Mouse (Mus musculus) liver, postnatal 0 days (tissue): Measurements from ENCODE around the gene Map1b. TPM values are rescaled to one million over a fixed set of nuclear protein-coding genes. Genes with fewer than 3 reads are reported as not detected.

Source experiments
- ATAC-seq: fragments of 200-750 bp; cut with Nextera tagmentation; 2 replicates; pipeline ENCODE4 v1.8.0; 2017; ENCODE audit warnings: mild to moderate bottlenecking, moderate library complexity
- DNase-seq: peaks from one replicate; pipeline ENCODE4 v3.0.0-alpha.2; 2016
- H3K27ac ChIP-seq: fragments of 300-500 bp; sonication (generic); 2 replicates; pipeline ENCODE4 v1.5.1; 2014; ENCODE audit warnings: antibody characterized with exemption, moderate library complexity, mild to moderate bottlenecking, low read depth
- H3K27me3 ChIP-seq: fragments of 300-500 bp; sonication (generic); 2 replicates; pipeline ENCODE4 v1.6.1; 2014; ENCODE audit warnings: low read length, control low read depth, mixed read lengths; ENCODE audit not compliant: insufficient read depth
- H3K36me3 ChIP-seq: fragments of 300-500 bp; sonication (generic); replicated peaks from 2 replicates; pipeline ENCODE4 v1.6.1; 2014; ENCODE audit warnings: mild to moderate bottlenecking, control low read depth, low read length, moderate library complexity, mixed read lengths; ENCODE audit not compliant: insufficient read depth
- H3K4me1 ChIP-seq: fragments of 300-500 bp; sonication (generic); 2 replicates; pipeline ENCODE4 v1.6.1; 2014; ENCODE audit warnings: antibody characterized with exemption, mild to moderate bottlenecking, control low read depth; ENCODE audit not compliant: insufficient read depth
- H3K4me2 ChIP-seq: fragments of 300-500 bp; sonication (generic); 2 replicates; pipeline ENCODE4 v1.6.1; 2014; ENCODE audit warnings: low read depth, mild to moderate bottlenecking, low read length, moderate library complexity, mixed read lengths
- H3K4me3 ChIP-seq: fragments of 300-500 bp; sonication (generic); 2 replicates; pipeline ENCODE4 v1.5.1; 2014; ENCODE audit warnings: low read depth, low read length
- H3K9ac ChIP-seq: fragments of 300-500 bp; sonication (generic); replicated peaks from 2 replicates; pipeline ENCODE4 v1.6.1; 2014; ENCODE audit warnings: mild to moderate bottlenecking, moderate library complexity
- H3K9me3 ChIP-seq: fragments of 300-500 bp; sonication (generic); 2 replicates; pipeline ENCODE4 v1.6.1; 2016; ENCODE audit warnings: mild to moderate bottlenecking, control low read depth, low read length, mixed read lengths
- CTCF ChIP-seq: sonication (generic); IDR thresholded peaks from 2 replicates; pipeline ENCODE4 v1.5.1; 2016; ENCODE audit warnings: antibody characterized with exemption, low read depth
- EP300 ChIP-seq: IDR thresholded peaks from 2 replicates; pipeline ENCODE4 v1.6.1; 2016; ENCODE audit warnings: antibody characterized with exemption, low read depth, mild to moderate bottlenecking
- WGBS: fragments of 180-500 bp; shearing (Covaris S2); extraction: QIAGEN DNeasy Blood & Tissue Kit; methylation state at CpG from one replicate; pipeline ENCODE4 v1.1.7; 2014; ENCODE audit not compliant: insufficient replicate concordance; 5-methylcytosine and 5-hydroxymethylcytosine counted together
- polyA plus RNA-seq: library from polyadenylated mRNA; unstranded; fragments of >200 nt; fragmentation: Nextera tagmentation; extraction: Ambion mirVana; gene quantifications from 2 replicates; pipeline ENCODE4 v1.2.1, GENCODE M21; 2015

Map1b gene
- polyA plus RNA-seq, 1 experiment from 2014 or later, result 1.2 TPM

DNA sequence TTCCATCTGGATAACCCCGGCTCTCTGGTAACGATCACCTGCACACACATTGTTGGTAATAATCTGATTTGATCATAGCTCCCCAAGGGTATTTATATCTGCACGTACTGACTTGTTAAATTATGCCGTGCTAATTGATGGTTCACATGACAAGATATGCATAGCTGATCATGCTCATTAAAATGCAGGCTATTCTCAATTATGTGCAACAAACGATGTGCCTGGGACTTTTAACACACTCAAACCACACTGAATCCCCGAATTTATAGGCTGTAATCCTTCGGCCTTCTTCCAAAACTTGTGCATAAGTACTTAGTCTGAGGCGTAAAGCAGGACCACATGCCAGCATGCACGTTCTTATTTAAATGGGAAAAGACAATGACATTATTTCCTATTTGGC is 16.6 kb downstream of the Map1b start:
- no peak overlapping the region for H3K9ac ChIP-seq
- DNase-seq, result no peak
- no peak for TF ChIP-seq CTCF
- no peak for TF ChIP-seq EP300
- H3K36me3 ChIP-seq, result no peaks in the 10 kb centered on the region
- 85% methylated on average over 9 of the region's 9 CpGs for WGBS
- H3K9me3 ChIP-seq, result no peaks in the 10 kb centered on the region
- ATAC-seq, result no peak
- H3K27me3 ChIP-seq, result no peaks in the 10 kb centered on the region
- H3K4me2 ChIP-seq, result no peak overlapping the region
- H3K4me1 ChIP-seq, result no peaks in the 10 kb centered on the region
- no peak overlapping the region for H3K27ac ChIP-seq
- H3K4me3 ChIP-seq, result no peak overlapping the region

DNA sequence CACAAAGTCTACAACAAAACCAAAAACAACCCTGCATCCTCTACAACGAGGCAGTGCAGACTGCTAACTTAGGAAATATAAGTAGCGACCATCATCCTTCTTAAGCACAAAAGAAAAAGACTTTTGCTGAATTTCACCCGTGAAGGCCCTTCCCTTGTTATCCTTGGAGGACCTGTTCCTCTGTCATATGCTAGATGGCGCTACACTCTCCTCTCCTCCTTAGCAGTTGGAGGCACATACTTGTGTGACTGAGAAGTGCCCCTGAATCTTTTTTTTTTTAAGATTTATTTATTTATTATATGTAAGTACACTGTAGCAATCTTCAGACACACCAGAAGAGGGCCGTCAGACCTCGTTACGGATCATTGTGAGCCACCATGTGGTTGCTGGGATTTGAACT is 20.2 kb downstream of the Map1b start:
- Histone ChIP-seq H3K4me2 (no peak overlapping the region), H3K36me3 (no peaks in the 10 kb centered on the region), H3K9me3 (no peaks in the 10 kb centered on the region), H3K27ac (no peak overlapping the region), H3K4me1 (no peaks in the 10 kb centered on the region), H3K27me3 (no peaks in the 10 kb centered on the region), H3K4me3 (no peak overlapping the region), H3K9ac (no peak overlapping the region)
- no peak for TF ChIP-seq EP300
- peak; percentile 47 for TF ChIP-seq CTCF
- 77% methylated on average over 7 of the region's 7 CpGs for WGBS
- ATAC-seq (no peak), DNase-seq (no peak)

DNA sequence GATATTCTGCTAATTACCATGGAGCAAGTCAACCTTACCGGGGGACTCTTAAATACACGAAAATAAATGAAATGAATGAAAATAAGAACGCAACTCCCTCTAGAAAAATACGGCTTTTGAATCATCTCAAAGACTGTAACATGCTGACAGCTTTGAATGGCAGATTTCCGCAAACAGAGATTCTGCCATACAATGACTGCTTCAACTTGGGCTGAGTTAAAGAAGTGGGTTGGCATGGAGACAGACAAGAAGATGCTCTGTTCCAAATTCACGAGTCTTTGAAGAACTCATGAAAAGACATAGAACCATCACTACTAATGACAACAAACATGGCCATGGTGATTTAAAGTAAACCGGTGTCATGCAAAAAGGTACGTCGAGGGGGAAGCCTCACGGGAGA is 21.9 kb downstream of the Map1b start:
- ATAC-seq (no peak), DNase-seq (no peak)
- Histone ChIP-seq H3K9ac (no peak overlapping the region), H3K36me3 (no peaks in the 10 kb centered on the region), H3K9me3 (no peaks in the 10 kb centered on the region), H3K4me2 (no peak overlapping the region), H3K4me3 (no peak overlapping the region), H3K27ac (no peak overlapping the region), H3K4me1 (no peaks in the 10 kb centered on the region), H3K27me3 (no peaks in the 10 kb centered on the region)
- WGBS, result 83% methylated on average over 10 of the region's 10 CpGs
- TF ChIP-seq EP300 (no peak), CTCF (no peak)

DNA sequence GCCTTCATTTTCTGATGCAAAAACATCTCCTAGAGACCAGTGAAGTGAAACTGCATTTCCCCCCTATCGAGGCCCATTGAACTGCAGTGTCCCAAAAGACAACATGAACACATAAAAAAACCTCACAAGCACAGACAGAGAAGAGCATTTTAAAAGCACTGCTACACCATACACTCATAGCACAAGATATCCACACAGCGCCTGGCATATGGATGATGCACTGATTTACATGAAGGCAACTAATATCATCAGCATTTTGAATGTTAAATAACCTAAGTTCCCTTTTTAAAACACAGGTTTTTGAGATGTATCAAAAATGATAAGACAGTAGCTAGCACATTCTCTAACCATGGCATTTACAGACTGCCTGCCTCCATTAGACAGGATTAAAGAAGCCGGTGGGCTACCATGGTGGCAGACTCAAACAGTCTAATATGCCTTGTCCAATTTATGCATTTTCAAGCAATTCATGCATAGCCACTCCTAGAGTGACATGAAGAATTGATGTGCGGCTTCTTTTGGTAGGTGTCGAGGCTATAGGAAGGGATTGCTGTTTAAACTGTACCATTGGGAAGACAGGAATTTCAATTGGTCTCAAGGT is 22.9 kb downstream of the Map1b start:
- no peak for TF ChIP-seq EP300
- TF ChIP-seq CTCF, result no peak
- no peak for DNase-seq
- Histone ChIP-seq H3K9ac (no peak overlapping the region), H3K4me2 (no peak overlapping the region), H3K27ac (no peak overlapping the region), H3K4me1 (no peaks in the 10 kb centered on the region), H3K36me3 (no peaks in the 10 kb centered on the region), H3K27me3 (no peaks in the 10 kb centered on the region), H3K4me3 (no peak overlapping the region), H3K9me3 (no peaks in the 10 kb centered on the region)
- ATAC-seq, result no peak
- 79% methylated on average over 5 of the region's 5 CpGs for WGBS

DNA sequence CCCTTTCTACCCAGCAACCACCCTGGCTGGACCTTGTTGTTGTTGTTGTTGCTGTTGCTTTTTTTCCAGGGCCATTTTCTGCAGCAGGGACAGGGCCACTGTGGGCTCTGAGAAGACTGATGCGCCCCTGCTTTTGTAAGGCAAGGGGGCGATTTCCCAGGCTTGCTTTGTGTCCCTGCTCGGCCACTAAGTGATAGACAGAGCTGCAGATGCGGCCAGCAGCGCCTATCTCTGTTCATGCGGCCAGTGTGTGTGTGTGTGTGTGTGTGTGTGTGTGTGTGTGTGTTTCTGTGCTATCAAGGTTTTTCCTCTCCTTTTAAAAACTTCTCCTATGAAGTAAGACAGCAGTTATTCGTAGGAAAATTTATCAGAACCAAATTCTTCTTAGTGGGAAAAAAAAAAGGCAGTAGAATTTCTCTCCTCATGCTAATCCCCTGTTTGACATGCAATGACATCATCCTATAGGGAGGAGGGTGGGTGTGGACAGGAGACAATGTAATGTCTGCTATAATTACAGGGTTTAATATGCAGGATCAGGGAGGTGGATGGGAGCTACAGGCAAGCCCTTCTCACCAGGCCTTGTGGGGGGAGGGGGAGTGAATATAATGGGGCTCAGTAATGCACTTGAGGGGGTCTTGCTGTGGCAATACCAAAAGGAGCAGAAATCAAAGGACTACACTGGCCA is 23.6 kb downstream of the Map1b start:
- DNase-seq, result no peak
- no peaks in the 10 kb centered on the region for H3K4me1 ChIP-seq
- no peaks in the 10 kb centered on the region for H3K9me3 ChIP-seq
- no peaks in the 10 kb centered on the region for H3K27me3 ChIP-seq
- TF ChIP-seq EP300, result no peak
- TF ChIP-seq CTCF, result no peak
- no peak for ATAC-seq
- H3K4me3 ChIP-seq, result no peak overlapping the region
- H3K9ac ChIP-seq, result no peak overlapping the region
- WGBS, result 56% methylated on average over 7 of the region's 7 CpGs
- no peaks in the 10 kb centered on the region for H3K36me3 ChIP-seq
- no peak overlapping the region for H3K27ac ChIP-seq
- no peak overlapping the region for H3K4me2 ChIP-seq

DNA sequence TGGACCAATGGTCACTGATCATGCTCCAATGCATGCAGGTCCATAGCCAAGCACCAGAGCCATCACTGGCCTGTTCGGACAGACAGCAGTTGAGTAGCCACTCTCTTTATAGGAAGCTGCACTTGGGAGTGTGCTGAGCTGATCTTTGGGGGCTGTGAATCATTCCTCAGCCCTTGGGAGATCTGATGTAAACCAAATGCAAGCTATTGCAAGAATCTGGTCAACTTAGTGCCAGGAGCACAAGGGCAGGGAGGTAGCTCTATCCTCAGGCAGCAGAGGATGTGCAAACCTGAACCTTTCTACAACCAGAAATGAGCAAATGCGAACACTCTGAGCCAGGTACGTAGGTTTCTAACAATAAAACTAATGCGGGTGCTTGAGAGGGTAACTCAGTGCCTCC is 26.3 kb downstream of the Map1b start:
- Histone ChIP-seq H3K9ac (no peak overlapping the region), H3K4me3 (no peak overlapping the region), H3K27ac (no peak overlapping the region), H3K27me3 (no peaks in the 10 kb centered on the region), H3K9me3 (no peaks in the 10 kb centered on the region), H3K4me2 (no peak overlapping the region), H3K4me1 (no peaks in the 10 kb centered on the region), H3K36me3 (no peaks in the 10 kb centered on the region)
- ATAC-seq (no peak), DNase-seq (no peak)
- WGBS, result 80% methylated on average over 4 of the region's 4 CpGs
- no peak for TF ChIP-seq EP300
- no peak for TF ChIP-seq CTCF
